Mouse (Mus musculus): ENCODE measurements at regions not wholly inside any gene's neighbourhood (a gene's known extent, or its start where the extent isn't known, plus 50 kb on each side); places are given as distances from the start of the nearest gene placed in this dataset.

- no peak for DNase-seq
Measured at GRCm38 (mm10) chr6:148599473-148599872, 155.3 kb upstream of the Tmtc1 start.

DNA sequence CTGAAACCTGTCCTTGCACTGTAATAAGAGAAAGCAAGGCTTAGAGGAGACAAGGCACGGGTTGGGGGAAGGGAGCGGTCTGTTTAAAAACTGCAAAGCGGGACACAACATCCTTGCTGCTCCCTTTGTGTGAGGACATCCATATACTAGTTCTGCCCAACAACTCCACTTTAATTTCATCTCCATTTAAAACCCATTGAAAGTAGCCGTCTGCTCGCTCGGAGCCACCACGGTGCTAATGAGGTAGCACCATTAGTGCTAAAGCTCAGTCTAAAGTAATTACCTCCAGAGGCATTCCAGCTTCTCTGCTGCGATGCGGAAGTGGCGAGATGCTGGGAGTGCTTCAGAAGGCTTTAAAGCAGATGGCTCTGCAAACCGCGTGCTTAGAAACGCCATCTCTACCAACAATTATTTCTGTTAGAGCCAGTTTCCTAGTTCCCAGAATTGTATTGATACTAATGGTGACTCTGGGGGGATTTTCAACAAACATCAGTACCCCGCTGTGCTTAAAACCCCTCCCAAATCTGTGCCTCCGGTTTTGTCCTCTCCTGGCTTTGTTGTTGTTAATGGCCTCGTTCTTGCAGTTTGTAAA lies 154.7 kb upstream of the Tmtc1 start:
- DNase-seq: no peak

GRCm38 (mm10) chr6:148595009-148595770 lies 151.0 kb upstream of the Tmtc1 start:
- no peak for DNase-seq

DNA sequence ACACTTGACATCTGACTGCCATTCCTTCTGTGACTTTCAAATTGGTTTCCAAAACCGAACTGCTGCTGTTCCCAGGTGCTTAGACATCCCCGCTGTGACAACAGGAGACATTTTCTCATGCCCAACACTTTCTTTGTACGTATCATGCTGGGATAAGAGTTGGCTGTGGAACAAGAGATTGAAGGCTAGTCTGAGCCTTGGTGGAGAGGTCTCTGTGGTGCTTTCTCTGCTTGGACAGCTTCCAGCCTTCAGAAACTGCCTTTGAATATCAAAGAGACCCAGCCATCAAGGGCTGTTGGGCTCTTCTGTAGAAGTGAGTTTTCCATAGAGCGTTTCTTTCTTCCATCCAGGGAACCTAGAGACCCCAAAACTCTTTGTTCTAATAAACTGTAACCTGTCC lies 144.8 kb upstream of the Tmtc1 start:
- DNase-seq: no peak

DNA sequence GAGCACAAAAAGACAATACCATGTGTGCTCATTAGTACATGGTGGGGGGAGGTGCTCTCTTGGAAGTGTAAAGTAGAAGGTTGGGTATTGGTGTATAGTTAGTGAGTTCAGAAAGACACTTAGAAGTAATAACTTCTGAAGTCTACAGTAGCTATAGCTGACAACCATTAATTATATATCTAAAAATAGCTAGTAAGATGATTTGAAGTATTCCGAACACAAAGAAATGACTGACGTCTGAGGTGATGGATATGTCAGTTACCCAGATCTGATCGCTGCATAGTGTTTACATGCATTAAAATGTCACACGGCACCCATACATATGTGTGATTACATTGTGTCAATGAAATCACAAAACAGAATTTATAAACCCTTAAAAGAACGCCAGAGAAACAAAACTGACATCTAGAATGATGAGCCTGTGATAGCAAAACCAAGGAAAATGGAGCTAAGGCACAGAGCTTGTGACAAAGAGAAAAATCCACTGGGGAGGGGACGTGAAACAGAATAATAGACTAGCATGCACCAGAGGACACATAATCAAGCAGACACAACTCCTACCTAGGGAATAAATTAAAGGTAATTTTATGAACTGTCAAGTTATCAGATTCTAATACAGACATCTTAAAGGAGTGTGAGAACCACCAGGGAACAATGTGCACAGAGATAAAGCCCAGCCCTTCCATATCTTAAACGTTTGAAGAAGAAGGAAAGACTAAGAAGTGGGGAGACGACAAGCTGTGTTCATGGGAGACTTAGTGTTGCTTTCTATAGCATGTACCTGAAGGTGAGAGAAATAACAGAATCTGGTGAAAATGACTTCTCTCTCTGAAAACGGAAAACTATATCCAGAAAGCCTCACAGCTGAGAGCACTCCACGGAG lies 142.5 kb upstream of the Tmtc1 start:
- no peak for DNase-seq

DNA sequence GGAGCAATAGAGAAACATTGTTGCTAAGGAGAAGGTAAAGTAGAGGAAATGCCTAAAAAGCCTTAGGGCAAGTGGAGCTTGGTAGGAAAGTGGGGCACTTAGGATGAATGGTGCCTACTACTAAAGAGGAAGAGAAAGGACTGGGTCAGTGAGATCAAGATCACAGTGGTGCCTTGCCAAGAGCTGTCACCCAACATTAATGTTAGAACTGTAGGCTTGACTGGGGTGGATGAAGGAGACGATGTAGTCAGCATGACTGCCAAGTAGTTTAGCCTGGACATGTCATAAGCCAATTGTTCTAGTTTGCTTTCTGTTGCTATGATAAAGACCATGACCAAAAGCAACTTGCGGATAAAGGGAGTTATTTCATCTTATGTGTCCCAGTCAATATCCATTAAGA lies 139.9 kb upstream of the Tmtc1 start:
- no peak for DNase-seq

- no peak for DNase-seq
Measured at GRCm38 (mm10) chr6:148578281-148578680, 134.1 kb upstream of the Tmtc1 start.

DNA sequence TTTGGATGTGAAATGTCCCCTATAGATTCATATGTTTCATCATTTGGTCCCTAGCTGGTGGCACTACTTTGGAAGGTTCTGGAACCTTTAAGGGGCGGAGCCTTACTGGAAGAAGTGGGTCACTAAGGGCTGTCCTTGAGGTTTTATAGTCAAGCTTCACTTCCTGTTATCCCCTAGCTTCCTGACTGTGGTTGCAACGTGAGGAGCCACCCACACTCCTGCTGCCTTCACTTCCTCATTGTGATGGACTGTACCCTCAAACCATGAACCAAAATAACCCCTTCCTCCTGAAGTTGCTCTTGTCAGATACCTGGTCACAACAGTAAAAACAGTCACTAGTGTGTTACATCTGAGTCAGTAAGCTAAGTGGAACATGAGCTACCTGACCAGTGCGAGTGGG lies 133.5 kb upstream of the Tmtc1 start:
- DNase-seq: no peak

DNA sequence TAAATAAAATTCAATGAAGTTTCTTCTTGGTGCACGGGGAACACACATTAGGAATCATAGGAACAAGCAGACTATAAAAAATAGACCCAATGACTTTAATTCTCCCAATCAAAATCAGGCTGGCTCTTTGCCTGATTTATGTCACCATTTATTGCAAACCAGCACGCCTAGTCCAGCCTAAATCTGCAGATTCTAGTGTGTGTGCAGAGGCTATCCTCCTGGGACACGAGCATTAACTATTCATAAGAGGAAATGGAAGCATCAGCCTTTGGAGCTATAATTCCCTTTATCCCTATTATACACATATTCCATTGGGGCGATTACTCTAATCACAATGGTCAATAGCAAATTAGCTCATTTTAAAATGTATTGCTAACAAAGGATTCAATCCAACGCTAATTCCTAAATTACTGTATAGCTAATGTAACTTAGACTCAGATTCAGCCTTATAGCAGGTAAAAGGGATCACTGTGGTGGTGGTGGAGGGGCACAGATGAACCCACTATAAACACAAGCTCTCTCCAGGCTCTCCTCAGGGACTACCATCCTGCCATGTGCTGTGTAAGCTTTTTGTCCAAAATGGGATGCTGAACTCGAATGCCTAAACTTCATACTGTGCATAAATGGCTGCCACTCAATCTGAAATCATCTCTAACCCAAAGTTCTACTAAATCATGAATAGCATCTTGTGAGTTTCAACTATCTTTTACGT lies 130.7 kb upstream of the Tmtc1 start:
- no peak for DNase-seq

- DNase-seq: no peak
Measured at GRCm38 (mm10) chr6:148572201-148572600, 128.0 kb upstream of the Tmtc1 start.

- no peak for DNase-seq
Measured at GRCm38 (mm10) chr6:148571651-148572050, 127.5 kb upstream of the Tmtc1 start.

DNA sequence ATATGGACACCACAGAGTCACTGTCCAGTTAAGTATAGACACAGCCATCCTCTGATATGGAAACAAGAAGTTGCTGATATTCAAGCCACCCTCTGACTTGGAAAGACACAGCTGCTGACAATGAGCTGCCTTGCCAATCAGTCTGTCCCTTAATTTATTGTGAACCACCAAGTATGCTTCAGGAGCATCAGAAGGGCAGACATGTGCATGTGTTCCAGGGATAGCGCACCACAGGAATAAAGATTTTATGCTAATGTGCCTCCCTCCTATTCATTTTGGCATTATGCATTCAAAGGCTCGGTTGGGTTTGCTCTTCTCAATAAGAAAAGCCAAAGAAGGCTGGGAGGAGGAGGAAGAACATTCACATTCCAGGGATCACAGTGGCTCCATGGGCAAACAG lies 120.0 kb upstream of the Tmtc1 start:
- no peak for DNase-seq

DNA sequence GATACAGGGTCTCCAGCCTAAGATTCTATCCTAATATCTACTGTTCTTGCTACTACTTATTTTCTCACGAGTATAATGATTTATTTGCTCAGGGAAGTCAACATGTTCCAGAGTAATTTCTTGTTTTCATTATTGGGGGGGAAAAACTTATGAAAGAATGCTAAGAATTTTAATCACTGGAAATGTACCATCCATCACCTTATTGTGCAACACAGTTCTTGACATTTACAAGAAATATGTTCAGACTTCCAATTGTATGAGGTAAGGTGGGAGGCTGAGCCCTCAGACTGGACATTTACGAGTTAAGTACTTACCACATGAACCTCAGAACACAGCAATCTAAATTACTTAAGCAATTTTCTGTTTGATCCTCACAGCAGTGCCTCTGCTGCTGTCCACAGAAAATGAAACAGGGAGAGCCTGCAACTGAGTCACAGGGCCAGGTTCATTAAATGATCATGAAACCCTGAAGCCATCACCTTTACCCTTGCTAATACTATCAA lies 118.1 kb upstream of the Tmtc1 start:
- no peak for DNase-seq

GRCm38 (mm10) chr6:148556484-148556871 lies 112.3 kb upstream of the Tmtc1 start:
- DNase-seq: no peak

DNA sequence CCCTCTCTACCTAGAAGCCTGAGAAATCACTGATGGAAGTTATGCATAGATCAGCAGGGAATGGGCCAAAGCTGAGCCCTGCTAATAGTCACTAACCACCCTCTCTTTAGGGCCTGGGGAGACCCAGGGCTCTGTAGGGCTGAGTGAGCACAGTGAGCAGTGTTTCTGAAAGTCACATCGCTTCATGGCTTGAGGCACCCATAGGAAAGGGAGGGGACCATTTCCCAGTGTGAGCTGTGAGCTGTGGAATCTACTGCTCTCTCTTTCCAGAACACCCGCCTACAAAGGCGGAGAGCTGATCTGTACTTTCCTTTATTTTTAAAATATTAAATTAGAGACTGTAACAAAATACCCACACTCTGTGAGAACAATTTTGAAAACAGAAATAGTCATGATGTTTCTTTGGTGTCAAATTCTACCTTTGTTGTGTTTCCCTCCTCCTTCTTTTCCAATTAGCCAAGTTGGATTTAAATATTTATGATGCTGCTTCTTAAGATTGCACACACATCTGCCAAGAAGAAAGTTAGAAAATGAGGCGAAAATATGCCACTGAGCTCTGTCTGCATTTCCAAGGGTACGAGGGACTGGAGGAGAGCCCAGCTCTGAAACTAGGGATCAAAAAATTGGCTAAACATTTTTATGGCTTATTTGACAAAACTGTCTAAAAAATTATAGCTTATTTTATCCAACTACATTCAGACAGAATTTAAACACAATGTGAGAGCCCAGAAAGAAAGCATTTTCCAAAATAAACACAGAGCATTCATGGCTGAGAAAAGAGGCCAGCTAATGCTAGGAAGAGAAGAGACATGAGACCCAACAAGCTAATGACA lies 111.7 kb upstream of the Tmtc1 start:
- DNase-seq: no peak

DNA sequence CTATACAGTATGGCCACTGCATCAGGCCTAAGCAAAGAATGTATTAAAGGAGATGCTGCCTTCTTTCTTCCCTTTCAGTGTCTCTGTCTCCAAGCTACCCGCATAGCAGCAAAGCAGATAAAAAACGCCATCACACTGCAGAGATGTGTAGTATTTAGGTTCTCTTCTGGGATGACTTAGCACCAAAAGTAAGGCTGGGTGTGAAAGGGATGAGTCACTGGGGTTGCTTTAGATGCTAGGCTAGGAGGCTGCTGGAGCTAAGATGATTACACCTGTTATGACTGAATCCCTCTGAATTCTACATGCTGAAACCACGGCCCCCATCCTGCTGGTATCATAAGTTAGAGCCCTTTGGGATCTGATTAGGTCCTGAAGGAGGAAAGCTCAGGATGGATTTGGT lies 110.3 kb upstream of the Tmtc1 start:
- DNase-seq: no peak

DNA sequence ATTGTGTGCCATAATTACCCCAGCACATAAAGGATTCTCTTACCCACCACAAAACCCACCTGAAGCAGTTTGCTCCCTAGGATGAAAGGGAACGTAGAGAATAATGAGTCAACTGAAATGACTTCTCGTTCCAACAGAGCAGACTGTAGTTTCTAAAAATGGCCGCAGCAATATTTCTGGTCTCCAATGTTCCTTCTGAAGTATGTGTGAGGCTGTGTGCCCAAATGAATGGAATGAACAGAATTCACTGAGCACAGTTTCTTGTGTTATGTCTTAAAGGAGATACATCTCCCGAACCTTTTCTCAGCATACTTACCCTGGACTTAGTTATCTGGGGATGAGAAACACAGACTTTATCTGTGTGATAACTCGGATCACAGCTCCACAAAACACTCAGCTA lies 109.4 kb upstream of the Tmtc1 start:
- DNase-seq: no peak

DNA sequence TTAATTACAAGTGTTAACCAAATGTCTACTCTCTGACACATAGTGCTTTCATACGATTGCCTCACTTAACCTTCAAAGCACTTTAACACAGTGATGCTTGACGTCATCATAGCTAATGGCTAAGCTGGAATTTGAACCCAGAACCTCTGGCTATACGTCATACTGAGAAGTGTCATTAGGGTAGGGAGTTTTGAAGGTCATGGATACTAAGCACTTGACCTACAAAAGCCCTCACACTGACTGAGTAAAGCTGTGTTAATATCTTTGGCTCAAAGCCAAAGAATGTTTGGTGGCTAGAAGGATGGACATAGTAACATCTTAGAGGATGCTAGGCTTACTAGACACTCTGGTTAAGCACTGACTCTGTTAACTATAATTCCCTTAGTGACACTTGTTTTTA lies 106.9 kb upstream of the Tmtc1 start:
- no peak for DNase-seq

DNA sequence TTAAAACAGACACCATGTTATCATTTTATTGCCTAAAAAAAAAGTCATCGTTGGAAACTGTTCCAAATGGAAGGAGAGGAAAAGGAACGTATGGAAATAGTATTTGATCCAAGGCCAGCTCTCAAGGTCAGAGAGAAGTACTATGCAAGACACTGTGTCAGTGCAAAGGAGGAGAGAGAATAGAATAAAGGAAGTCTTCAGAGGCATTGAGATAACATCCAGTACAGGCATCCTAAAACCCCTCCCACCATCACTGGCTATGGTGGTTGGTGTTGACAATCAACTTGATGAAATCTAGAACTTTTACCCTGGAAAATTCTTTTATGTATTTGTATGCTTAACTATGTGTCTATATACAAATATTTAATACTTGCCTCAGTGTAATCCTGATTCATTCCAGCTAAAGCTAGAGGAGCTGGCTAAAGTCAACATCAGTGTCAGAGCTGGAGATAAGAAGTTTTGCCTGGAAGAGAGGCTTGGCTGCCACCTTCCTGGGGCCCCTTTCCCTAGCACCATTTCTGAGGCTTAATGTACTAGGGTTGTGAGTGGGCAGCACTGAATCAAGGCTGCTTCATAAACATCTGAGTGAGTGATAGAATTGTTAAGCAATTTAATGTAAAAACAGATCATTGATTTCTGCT lies 104.1 kb upstream of the Tmtc1 start:
- DNase-seq: no peak

DNA sequence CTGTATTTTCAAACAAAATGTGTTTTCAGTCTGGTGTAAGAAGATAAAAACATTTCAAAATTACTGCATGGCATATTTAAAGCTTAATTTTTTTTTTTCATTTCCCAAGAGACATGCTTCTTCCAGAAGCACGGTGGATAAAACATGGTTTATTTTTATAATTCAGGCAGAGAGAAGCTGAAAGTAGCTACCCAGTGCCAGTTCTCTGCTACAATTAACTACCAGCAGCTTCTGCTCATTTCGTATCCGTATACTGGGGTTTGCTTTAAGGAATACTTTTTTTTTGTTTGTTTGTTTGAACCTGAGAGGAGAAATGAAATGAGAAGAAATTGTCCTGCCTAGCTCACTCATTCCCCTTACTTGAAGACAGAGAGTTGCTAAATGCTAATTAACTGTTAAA lies 98.9 kb upstream of the Tmtc1 start:
- no peak for DNase-seq

GRCm38 (mm10) chr6:148541981-148542380 lies 97.8 kb upstream of the Tmtc1 start:
- no peak for DNase-seq
